Mouse (Mus musculus): ENCODE measurements around the gene Parp3. TPM values are rescaled to one million over a fixed set of nuclear protein-coding genes. Genes with fewer than 3 reads are reported as not detected.

Gene Parp3
- polyA plus RNA-seq (2012): 0.05 TPM in 1 of 2 replicates, not detected in the other

- TF ChIP-seq GATA1 (IDR thresholded peaks at IDR 0.05; ENCODE audit: low read length) (no peak), TAL1 (IDR thresholded peaks at IDR 0.05; ENCODE audit: low read length) (no peak)
- peak within 1 kb of the TSS; percentile 69 for H3K4me3 ChIP-seq (replicated peaks)
- peaks cover 46% of the 10 kb centered on the region for H3K4me1 ChIP-seq (ENCODE audit: control insufficient read depth)
- no peaks in the 10 kb centered on the region for H3K27me3 ChIP-seq (ENCODE audit: control insufficient read depth)
- peaks cover 25% of the 10 kb centered on the region for H3K36me3 ChIP-seq (ENCODE audit: control insufficient read depth)
- H3K9me3 ChIP-seq (ENCODE audit: control insufficient read depth, low read length): no peaks in the 10 kb centered on the region
Observed at GRCm38 (mm10) chr9:106476924-106477484, at the start of gene Parp3. Parp3 (minus strand) TSS chr9:106476949.

GRCm38 (mm10) chr9:106519909-106520308, 43.2 kb upstream of the Parp3 start:
- no peak overlapping the region for H3K4me3 ChIP-seq (replicated peaks)
- TF ChIP-seq GATA1 (IDR thresholded peaks at IDR 0.05; ENCODE audit: low read length): no peak

GRCm38 (mm10) chr9:106519433-106519832, 42.7 kb upstream of the Parp3 start:
- TF ChIP-seq GATA1 (IDR thresholded peaks at IDR 0.05; ENCODE audit: low read length) (no peak), TAL1 (IDR thresholded peaks at IDR 0.05; ENCODE audit: low read length) (no peak)
- Histone ChIP-seq H3K4me1 (ENCODE audit: control insufficient read depth) (no peaks in the 10 kb centered on the region), H3K9me3 (ENCODE audit: control insufficient read depth, low read length) (no peaks in the 10 kb centered on the region), H3K4me3 (replicated peaks) (no peak overlapping the region), H3K27me3 (ENCODE audit: control insufficient read depth) (no peaks in the 10 kb centered on the region), H3K36me3 (ENCODE audit: control insufficient read depth) (no peaks in the 10 kb centered on the region)

More at GRCm38 (mm10) chr9:106519909-106520308, 43.2 kb upstream of the Parp3 start:
- no peaks in the 10 kb centered on the region for H3K9me3 ChIP-seq (ENCODE audit: control insufficient read depth, low read length)
- no peaks in the 10 kb centered on the region for H3K36me3 ChIP-seq (ENCODE audit: control insufficient read depth)
- no peaks in the 10 kb centered on the region for H3K4me1 ChIP-seq (ENCODE audit: control insufficient read depth)
- H3K27me3 ChIP-seq (ENCODE audit: control insufficient read depth): no peaks in the 10 kb centered on the region

- H3K9me3 ChIP-seq (ENCODE audit: control insufficient read depth, low read length): no peaks in the 10 kb centered on the region
- H3K36me3 ChIP-seq (ENCODE audit: control insufficient read depth): no peaks in the 10 kb centered on the region
- no peaks in the 10 kb centered on the region for H3K4me1 ChIP-seq (ENCODE audit: control insufficient read depth)
- no peak within 1 kb of the TSS for H3K4me3 ChIP-seq (replicated peaks)
- no peaks in the 10 kb centered on the region for H3K27me3 ChIP-seq (ENCODE audit: control insufficient read depth)
- no peak for TF ChIP-seq TAL1 (IDR thresholded peaks at IDR 0.05; ENCODE audit: low read length)
Observed at GRCm38 (mm10) chr9:106514273-106514672, 37.5 kb upstream of the Parp3 start, which contains the start of gene Iqcf5. Iqcf5 (plus strand) TSS chr9:106514573.

GRCm38 (mm10) chr9:106513566-106513965, 36.8 kb upstream of the Parp3 start:
- no peaks in the 10 kb centered on the region for H3K36me3 ChIP-seq (ENCODE audit: control insufficient read depth)
- H3K4me1 ChIP-seq (ENCODE audit: control insufficient read depth): no peaks in the 10 kb centered on the region
- H3K9me3 ChIP-seq (ENCODE audit: control insufficient read depth, low read length): no peaks in the 10 kb centered on the region
- H3K27me3 ChIP-seq (ENCODE audit: control insufficient read depth): no peaks in the 10 kb centered on the region
- no peak overlapping the region for H3K4me3 ChIP-seq (replicated peaks)
- TF ChIP-seq GATA1 (IDR thresholded peaks at IDR 0.05; ENCODE audit: low read length): no peak
- no peak for TF ChIP-seq TAL1 (IDR thresholded peaks at IDR 0.05; ENCODE audit: low read length)

- no peak for TF ChIP-seq GATA1 (IDR thresholded peaks at IDR 0.05; ENCODE audit: low read length)
- TF ChIP-seq TAL1 (IDR thresholded peaks at IDR 0.05; ENCODE audit: low read length): no peak
- H3K9me3 ChIP-seq (ENCODE audit: control insufficient read depth, low read length): no peaks in the 10 kb centered on the region
- H3K4me3 ChIP-seq (replicated peaks): no peak overlapping the region
- no peaks in the 10 kb centered on the region for H3K27me3 ChIP-seq (ENCODE audit: control insufficient read depth)
- no peaks in the 10 kb centered on the region for H3K36me3 ChIP-seq (ENCODE audit: control insufficient read depth)
- no peaks in the 10 kb centered on the region for H3K4me1 ChIP-seq (ENCODE audit: control insufficient read depth)
Observed at GRCm38 (mm10) chr9:106512729-106513450, 36.1 kb upstream of the Parp3 start.

- Histone ChIP-seq H3K4me3 (replicated peaks) (no peak overlapping the region), H3K9me3 (ENCODE audit: control insufficient read depth, low read length) (no peaks in the 10 kb centered on the region), H3K36me3 (ENCODE audit: control insufficient read depth) (no peaks in the 10 kb centered on the region), H3K4me1 (ENCODE audit: control insufficient read depth) (no peaks in the 10 kb centered on the region), H3K27me3 (ENCODE audit: control insufficient read depth) (no peaks in the 10 kb centered on the region)
- TF ChIP-seq GATA1 (IDR thresholded peaks at IDR 0.05; ENCODE audit: low read length) (no peak), TAL1 (IDR thresholded peaks at IDR 0.05; ENCODE audit: low read length) (no peak)
Observed at GRCm38 (mm10) chr9:106509356-106509755, 32.6 kb upstream of the Parp3 start.

- Histone ChIP-seq H3K4me3 (replicated peaks) (no peak overlapping the region), H3K36me3 (ENCODE audit: control insufficient read depth) (no peaks in the 10 kb centered on the region), H3K27me3 (ENCODE audit: control insufficient read depth) (no peaks in the 10 kb centered on the region), H3K4me1 (ENCODE audit: control insufficient read depth) (no peaks in the 10 kb centered on the region), H3K9me3 (ENCODE audit: control insufficient read depth, low read length) (no peaks in the 10 kb centered on the region)
- TF ChIP-seq TAL1 (IDR thresholded peaks at IDR 0.05; ENCODE audit: low read length): no peak
Observed at GRCm38 (mm10) chr9:106504246-106504645, 27.5 kb upstream of the Parp3 start.

GRCm38 (mm10) chr9:106501846-106502245, 25.1 kb upstream of the Parp3 start:
- Histone ChIP-seq H3K4me1 (ENCODE audit: control insufficient read depth) (no peaks in the 10 kb centered on the region), H3K9me3 (ENCODE audit: control insufficient read depth, low read length) (no peaks in the 10 kb centered on the region), H3K4me3 (replicated peaks) (no peak overlapping the region), H3K36me3 (ENCODE audit: control insufficient read depth) (no peaks in the 10 kb centered on the region), H3K27me3 (ENCODE audit: control insufficient read depth) (no peaks in the 10 kb centered on the region)
- TF ChIP-seq TAL1 (IDR thresholded peaks at IDR 0.05; ENCODE audit: low read length): no peak
- TF ChIP-seq GATA1 (IDR thresholded peaks at IDR 0.05; ENCODE audit: low read length): no peak

Data from erythroblast, embryonic 14.5 days (primary cell).